Mouse (Mus musculus) liver (tissue): ENCODE results near the gene Fam243.

ENCODE experiments used
- DNase-seq: peaks from one replicate; pipeline ENCODE4 v3.0.0-alpha.2; 2020; ENCODE audit warnings: mixed read lengths

Gene Fam243

DNA sequence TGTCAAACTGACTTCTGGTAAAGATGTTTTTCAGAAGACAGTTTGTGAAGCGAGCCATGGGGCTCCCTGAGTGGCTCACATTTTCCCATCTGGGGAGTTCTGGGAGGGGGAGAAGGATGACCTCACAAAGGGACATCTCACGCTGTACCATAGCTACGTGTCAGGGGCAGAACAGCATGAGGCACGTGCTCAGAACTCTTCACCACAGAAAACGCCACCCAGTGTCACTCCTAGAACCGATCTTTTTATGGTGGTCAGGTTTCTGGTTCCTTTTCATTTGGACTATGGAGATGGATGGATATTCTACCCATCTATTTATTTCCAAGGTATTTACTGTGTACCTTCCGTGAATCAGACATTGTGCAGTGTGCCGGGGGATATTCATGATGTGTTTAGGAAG lies at the start of gene Fam243:
TSS of gene Fam243 (minus strand) at position 101 of the 400 bp plus-strand sequence.
- DNase-seq: no peak

- peak; percentile 91 for DNase-seq
These were observed 48.0 kb upstream of the Fam243 start for GRCm38 (mm10) chr16:92369260-92369659.

GRCm38 (mm10) chr16:92365477-92365876 lies 44.2 kb upstream of the Fam243 start:
- no peak for DNase-seq

GRCm38 (mm10) chr16:92360711-92361110 lies 39.5 kb upstream of the Fam243 start:
- no peak for DNase-seq

DNA sequence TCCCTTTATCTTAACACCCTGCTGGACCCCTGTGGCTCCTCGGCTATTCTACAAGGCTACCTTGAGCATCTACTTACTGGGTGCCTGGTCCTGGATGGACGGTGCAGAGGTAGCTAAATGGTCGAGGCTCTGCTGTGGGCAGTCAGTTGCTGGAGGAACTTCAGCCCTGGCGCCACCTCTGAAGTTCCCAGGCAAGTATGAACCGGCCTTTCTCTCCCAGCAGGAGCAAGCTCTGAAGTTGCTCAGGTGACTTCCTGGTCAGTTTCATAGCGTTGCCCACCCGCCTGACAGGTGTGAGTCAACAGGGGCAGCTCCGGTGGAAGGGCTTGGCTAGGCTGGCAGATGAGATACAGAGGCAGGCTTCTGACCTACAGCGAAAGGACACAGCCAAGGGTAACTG lies 38.0 kb upstream of the Fam243 start, which contains the start of gene Kcne1:
TSS of gene Kcne1 (minus strand) at position 240 of the 400 bp plus-strand sequence.
- no peak for DNase-seq

DNA sequence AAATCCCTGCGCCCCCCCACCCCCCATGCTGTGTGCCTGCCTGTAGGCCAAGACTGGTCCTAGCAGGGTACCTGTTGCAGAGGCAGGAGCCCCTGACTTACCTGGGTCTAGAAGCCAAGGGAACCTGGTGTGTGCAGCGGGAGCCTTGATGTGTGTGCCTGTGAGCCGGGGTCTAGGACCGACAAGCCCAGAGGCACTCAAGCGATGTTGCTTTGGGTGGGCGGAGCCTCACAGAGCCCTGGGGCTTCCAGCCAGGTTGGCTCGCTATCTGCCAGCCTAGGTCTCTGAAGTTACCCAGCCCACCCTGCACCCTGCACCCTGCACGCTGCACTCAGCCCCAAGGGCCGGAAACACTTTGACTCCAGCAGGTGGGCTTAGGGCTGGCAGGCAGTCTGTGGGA lies 37.5 kb upstream of the Fam243 start:
- DNase-seq: no peak

GRCm38 (mm10) chr16:92357566-92357965 lies 36.3 kb upstream of the Fam243 start:
- no peak for DNase-seq

DNA sequence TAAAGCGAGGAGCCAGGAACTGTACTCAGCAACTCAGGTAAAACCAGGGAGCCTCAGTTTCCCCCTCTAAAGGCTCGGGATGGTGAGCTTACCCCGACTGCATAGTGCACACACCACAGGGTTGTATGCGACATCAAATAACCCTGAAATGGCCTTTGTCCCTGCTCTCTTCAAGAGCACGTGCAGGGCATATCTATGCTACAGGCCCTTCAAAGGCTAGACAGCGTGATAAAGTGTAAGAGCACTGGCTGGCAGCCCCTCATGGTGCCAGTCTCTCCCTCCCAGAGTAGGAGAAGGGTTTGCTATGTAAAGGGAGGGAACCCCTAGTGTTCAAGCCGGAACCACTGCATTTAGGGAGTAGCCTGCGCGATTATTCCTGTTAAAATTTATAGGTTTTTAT lies 35.8 kb upstream of the Fam243 start:
- no peak for DNase-seq

DNA sequence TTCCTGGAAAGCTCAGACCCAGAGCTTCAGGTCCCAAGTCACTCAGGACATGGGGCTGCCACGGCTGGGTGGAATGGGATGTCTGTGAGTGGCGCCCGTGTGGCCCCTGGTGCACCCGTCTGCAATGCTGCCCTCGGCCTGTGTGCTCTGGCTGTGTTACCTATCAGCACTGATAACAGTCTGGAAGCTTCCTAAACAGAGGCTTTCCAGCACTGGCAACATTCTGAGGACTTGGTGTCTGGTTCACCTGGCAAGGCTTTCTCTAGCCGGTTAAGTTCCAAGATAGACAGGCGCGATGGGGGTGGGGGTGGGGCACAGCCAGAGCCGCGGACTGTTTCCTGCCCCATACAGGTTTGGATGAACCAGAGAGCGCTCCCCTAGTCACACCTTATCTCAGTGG lies 34.7 kb upstream of the Fam243 start:
- DNase-seq: no peak

DNA sequence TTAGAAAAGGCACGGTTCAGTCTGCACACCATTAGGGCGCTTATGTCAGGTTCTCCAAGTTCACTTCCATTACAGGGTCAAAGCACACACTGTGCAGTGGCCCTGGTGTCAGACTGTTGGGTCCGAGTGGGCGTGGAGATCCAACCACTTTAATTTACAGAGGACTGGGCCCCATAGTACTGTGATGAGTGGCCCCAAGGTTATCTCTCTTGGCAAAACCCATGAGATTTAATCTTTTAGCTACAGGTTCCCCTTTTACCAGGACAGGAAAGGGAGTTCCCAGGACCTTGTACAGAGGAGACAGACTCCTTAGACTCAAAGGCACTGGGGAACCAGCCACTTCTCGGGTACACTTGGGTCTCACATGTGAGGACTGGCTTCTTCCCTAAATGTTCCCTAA lies 34.1 kb upstream of the Fam243 start:
- no peak for DNase-seq

DNA sequence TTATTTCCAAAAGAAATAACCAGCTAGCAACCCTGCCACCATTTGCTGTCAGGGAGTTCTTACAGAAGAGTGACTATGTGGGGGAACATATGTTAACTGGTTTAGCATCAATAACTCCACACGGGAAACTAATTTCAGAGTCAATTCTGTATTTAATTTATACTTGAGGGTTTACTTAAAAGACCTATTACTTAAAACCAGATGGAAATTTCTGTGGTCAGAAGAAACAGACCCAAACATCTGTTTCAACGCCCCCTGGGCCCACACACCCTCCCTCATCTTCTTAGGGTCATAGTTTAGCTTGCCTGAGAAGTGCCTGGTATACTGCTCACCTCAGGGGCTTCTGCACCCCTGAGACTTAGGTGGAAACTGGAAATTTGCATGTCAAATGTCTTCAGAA lies 32.7 kb upstream of the Fam243 start:
- no peak for DNase-seq

DNA sequence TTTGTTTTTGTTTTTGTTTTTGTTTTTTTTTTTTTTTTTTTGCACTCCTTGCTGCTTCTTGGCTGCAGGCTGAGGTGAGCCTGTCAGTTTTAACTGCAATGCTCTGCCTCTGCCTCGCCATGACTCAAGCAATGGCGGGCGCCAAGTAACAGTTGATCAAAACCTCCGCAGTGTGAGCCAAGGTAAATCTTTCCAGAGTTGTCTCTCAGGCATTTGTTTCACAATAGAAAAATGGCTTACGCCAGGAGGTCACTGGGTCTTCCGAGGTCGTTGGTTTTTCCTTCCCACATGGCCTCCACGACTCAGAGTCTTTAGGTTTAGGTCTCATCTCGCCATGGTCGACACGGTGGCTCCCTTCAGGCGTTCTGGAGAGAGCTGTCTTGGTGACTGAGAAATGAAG lies 32.1 kb upstream of the Fam243 start:
- no peak for DNase-seq

- no peak for DNase-seq
These were observed 27.7 kb upstream of the Fam243 start for GRCm38 (mm10) chr16:92348941-92349340.

GRCm38 (mm10) chr16:92346297-92346916 lies 25.2 kb upstream of the Fam243 start:
- peak; percentile 53 for DNase-seq

GRCm38 (mm10) chr16:92345177-92345576 lies 23.9 kb upstream of the Fam243 start:
- DNase-seq: peak; percentile 40

GRCm38 (mm10) chr16:92340612-92341511 lies 19.6 kb upstream of the Fam243 start:
- DNase-seq: peak; percentile 83

- peak; percentile 76 for DNase-seq
These were observed 15.0 kb upstream of the Fam243 start for GRCm38 (mm10) chr16:92336280-92336679.

DNA sequence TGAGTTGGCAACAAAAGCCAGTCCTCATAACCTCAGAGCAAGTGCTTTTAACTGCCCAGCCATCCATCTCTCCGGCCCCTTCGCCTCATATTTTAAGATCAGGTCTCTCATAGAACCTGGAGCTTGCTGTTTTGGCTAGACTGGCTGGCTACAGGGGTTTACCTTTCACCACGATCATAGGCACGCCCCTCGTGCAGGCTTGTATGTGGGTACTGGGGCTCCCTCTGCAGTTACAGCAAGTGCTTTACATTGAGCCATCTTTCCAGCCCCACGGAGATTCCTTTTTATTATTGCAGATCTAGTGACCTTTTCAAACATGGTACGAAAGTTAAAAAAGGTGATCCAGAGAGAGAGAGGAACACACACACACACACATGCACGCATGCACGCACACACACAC lies 13.4 kb upstream of the Fam243 start:
- no peak for DNase-seq

- DNase-seq: no peak
These were observed 9.7 kb upstream of the Fam243 start for GRCm38 (mm10) chr16:92330966-92331365.

GRCm38 (mm10) chr16:92327911-92328310 lies 6.7 kb upstream of the Fam243 start:
- DNase-seq: no peak

DNA sequence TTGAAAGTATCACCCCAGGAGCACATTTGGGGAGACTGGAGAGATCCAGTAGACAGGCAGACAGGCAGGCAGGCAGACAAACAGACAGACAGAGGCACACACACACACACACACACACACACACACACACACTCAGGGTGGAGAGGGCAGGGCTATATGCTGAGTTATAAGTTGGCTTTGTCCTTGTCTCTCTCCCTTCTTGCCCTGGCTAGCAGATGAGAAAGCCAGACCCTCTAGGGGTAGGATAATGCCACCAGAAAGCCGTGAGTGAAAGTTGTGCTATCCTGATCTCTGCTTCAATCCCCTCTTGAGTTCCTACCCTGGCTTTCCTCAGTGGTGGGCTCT lies 3.8 kb upstream of the Fam243 start:
- no peak for DNase-seq

DNA sequence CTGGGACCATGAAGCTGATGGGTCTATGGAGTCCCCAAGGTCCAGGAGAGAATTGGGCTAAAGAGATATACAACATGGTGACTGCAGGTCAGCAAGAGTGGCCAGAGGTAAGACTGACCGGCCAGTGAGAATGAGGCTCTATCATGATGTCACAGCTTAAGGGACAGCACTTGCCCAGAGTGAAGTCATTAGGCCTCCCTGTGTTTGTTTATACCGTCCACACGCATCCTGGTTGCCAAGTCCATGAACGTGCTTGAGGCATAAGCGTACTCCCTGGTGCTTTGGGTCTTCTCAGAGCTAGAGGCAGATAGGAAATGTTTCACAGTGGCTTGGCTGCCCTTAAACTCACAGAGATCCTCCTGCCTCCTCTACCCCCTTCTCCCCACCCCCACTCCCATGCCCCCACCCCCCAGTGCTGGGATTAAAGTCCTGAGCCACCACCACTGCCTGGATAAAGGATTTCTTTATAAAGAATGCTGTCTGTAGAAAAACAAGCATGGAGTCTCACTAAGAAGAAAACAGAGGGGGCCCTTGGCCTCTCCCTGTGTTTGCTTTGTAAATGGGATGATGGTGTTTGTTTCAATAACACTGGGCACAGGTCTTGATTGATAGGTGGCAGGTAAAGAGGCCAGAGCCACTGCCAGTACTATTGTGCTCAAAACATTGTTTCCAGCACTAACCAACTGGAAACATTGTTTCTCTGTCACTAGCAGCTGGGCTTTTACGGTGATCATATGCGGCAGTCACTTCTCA lies 3.2 kb upstream of the Fam243 start:
- DNase-seq: no peak

GRCm38 (mm10) chr16:92320361-92320760 lies 880 bp downstream of the Fam243 start:
- DNase-seq: no peak
